Mouse (Mus musculus) stomach, postnatal 0 days (tissue): ENCODE results near the gene Gatad2b.
"Not testable (repeated sequence)": the region's sequence is repeated elsewhere in the genome, so short reads cannot be mapped to it uniquely, and the experiment has no call there.

Experiments used
- CTCF ChIP-seq: IDR thresholded peaks from 2 replicates; pipeline ENCODE4 v1.5.1; 2016; ENCODE audit warnings: antibody characterized with exemption, low read depth, mild to moderate bottlenecking, moderate library complexity
- EP300 ChIP-seq: optimal IDR thresholded peaks from 2 replicates; pipeline ENCODE3; 2016; ENCODE audit warnings: antibody characterized with exemption

DNA sequence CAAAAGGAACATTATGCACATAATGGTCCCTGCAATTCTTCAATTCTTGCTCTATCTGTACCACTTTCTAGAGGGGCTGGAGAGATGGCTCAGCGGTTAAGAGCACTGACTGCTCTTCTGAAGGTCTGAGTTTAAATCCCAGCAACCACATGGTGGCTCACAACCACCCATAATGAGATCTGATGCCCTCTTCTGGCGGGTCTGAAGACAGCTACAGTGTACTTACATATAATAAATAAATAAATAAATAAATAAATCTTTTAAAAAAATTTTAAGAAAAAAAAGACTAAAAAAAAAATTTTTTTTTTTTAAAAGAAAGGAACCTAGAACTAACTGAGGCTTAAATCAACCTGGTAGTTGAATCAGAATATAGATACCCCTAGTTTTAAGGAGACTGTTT lies 49.9 kb downstream of the Gatad2b start:
- TF ChIP-seq CTCF = peak; percentile 31
- TF ChIP-seq EP300 = not testable (repeated sequence)
